Mouse (Mus musculus) lung, postnatal 25 days (tissue): ENCODE data around the gene Mgarp.
"Not testable (repeated sequence)": the region's sequence is repeated elsewhere in the genome, so short reads cannot be mapped to it uniquely, and the experiment has no call there.

Experiments
- DNase-seq: peaks from one replicate; pipeline ENCODE4 v3.0.0; 2022; ENCODE audit warnings: low spot score

Gene Mgarp

DNA sequence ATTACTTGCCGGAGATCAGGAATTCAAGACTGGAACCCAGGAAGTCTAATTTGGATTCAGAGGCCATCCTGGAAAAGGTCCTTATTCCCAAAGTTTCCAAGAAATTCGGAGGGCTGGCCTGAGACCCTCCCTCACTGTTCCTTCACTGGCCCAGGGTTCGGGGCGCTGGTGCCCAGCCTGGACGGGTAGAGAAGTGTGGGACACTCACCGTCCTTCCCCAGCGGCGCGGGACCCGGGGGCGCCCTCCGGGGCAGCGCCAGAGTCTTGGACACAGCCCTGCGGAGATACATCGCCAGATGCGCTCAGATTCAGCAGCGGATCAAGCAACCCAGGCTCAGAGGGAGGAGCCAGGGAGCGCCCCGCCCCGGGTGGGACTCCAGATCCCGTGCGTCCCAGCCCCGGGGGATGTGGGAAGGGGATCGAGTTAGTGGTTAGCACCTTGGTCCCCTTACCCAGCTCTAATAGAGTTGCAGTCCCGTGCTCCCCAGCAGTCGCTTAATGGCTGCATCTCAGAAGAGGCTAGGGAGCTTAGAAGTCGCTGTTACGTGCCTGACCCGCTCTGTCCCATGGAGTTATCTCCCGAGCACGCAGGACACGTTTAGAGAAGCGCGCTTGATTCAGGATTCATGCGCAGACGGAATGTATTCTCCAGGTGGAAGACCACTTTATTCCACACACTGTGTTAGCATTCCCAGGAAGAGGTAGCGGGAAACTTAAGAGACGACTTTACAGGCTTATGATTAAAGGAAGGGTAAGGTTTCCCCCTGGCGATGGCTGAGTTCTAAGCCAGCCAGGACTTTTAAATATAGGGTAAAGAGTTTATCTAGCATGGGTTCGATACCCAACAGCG lies at the start of gene Mgarp:
Gene Mgarp, minus strand, starts transcription at position 520 of the 850 bp plus-strand sequence.
- DNase-seq: peak; percentile 37

- no peak for DNase-seq
Measured at GRCm38 (mm10) chr3:51434871-51435595, 38.5 kb upstream of the Mgarp start.

- not testable (repeated sequence) for DNase-seq
Measured at GRCm38 (mm10) chr3:51434364-51434763, 37.8 kb upstream of the Mgarp start.

DNA sequence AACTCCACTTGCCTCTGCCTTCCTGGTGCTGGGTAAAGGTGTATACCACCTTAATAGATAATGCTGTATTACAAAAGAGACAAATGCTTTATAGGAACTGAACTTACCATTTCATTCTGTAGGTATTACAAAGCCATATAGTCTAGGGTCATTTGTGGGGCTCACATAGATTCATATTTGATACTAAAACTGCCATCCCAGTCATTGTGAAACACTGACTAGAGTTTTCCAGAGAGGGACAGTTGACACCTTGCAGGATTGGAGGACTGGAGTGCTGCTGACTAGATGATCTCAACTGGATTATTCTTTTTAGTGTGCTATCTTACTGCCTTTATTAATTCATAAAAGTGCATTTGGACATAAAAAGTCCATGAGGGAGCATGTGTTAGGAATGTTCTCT lies 28.9 kb upstream of the Mgarp start:
- no peak for DNase-seq

DNA sequence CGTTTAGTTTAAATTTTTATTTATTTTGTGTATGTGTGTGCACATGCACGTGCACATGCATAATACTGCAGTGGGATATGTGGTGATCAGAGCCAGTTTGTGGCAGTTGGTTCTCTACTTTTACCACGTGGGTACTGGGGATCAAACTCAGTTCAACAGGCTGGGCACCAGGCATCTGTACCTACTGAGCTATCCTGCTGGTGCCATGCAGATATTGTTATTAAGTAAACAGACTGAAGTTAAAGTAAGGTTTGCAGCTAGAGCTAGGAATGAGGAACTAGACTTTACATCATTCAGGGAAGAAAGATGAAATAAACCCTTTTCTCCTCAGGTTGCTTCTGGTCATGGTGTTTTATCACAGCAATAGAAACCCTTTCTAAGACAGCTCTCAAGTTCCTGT lies 25.4 kb upstream of the Mgarp start:
- DNase-seq: no peak

- no peak for DNase-seq
Measured at GRCm38 (mm10) chr3:51417966-51418365, 21.4 kb upstream of the Mgarp start.

DNA sequence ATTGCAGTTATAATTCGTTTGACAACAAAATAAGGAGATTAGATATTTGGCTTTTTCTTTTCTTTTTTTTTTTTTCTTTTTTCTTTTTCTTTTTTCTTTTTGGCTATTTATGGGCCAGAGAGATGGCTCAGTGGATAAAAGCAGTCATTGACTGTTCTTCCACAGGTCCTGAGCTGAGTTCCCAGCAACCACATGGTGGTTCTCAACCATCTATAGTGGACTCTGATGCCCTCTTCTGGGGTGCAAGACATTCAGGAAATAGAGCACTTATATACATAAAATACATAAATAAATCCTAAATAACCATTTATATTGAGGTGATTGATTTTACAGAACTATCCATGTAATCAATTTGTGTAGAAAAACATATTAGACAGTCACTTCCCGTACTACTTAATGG lies 20.9 kb upstream of the Mgarp start:
- no peak for DNase-seq

DNA sequence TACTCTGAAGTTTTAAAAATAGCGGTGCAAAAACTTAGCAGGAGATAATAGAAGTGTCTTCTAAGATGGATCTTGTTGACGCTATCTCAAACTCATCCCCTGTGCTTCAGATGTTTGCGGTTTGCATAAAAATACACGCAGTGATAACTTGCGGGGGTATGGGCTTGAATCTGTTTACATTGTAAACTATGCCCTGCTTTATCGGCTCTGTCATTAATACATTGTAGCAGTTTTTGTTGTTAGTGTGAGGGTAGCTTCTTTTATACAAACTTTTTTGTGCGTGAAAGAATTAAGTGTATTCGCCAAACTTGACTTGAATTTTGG lies 20.6 kb upstream of the Mgarp start:
- DNase-seq: no peak

- peak; percentile 16 for DNase-seq
Measured at GRCm38 (mm10) chr3:51416364-51417134, 20.0 kb upstream of the Mgarp start.

DNA sequence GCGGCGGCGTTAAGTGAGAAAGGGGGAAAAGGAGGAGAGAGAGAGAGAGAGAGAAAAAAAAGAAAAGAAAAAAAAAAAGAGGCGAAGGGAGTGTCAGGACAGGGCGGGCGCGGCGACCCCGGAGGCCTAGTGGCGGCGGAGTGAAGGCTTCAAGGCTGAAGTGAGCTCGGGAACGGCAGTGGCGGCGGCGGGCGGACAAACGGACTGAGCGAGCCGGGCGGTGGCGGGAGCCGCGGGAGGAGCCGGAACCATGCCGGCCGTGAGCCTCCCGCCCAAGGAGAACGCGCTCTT lies 19.5 kb upstream of the Mgarp start:
- DNase-seq: no peak

DNA sequence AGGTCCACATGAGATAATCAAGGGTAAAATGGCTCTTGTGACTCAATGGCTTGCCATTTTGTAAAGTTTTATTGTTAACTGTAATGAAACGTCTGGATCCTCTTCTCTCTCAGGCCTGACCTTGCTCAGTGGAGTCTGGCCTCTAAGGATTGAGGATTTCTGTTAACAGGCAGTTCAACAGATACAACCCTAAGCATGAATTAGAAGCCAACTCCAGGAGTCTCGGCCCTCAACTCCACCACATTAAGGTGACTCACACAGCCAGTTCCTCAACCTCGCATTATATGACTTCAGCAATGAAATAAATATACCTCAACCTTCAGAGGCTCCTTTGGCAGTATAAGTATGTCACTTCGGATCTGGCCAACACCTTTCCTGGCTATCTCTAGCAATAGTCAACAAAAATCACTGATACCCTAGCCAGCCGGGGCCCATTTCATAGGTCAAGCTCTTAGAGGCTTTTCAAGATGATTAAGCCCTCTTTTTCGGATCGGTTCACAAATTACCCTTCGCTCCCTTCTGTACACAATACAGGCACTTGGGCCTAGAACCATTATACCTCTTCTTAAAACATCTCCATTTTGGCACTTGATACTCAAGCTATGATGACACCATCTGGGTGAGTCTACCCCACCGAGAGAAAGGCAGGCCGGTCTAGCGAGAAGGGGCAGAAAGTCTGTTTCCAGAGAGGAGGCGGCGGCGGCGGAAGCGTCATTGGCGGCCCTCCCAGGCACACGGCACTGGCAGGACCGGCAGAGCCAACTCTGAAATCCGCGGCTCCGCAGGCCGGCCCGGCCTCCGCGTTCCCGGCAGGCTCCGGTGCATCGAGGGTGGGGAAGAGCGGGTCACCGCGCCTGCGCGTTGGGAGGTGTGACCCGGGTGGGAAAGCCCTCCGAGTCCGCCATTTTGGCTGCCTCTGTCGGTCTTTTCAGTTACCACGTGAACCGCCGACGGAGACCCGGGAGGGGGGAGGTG lies 18.8 kb upstream of the Mgarp start, which contains the start of gene Naa15:
Gene Naa15, plus strand, starts transcription at position 51 of the 975 bp plus-strand sequence.
- peak; percentile 96 for DNase-seq

GRCm38 (mm10) chr3:51413276-51413675 lies 16.7 kb upstream of the Mgarp start:
- no peak for DNase-seq

GRCm38 (mm10) chr3:51412457-51412856 lies 15.9 kb upstream of the Mgarp start:
- DNase-seq: no peak

- peak; percentile 95 for DNase-seq
Measured at GRCm38 (mm10) chr3:51408561-51409183, 12.1 kb upstream of the Mgarp start, which contains the start of gene Ndufc1. Gene Ndufc1, minus strand, starts transcription at chr3:51408988.

- DNase-seq: no peak
Measured at GRCm38 (mm10) chr3:51407870-51408560, 11.5 kb upstream of the Mgarp start.

- no peak for DNase-seq
Measured at GRCm38 (mm10) chr3:51402628-51403027, 6.1 kb upstream of the Mgarp start.

DNA sequence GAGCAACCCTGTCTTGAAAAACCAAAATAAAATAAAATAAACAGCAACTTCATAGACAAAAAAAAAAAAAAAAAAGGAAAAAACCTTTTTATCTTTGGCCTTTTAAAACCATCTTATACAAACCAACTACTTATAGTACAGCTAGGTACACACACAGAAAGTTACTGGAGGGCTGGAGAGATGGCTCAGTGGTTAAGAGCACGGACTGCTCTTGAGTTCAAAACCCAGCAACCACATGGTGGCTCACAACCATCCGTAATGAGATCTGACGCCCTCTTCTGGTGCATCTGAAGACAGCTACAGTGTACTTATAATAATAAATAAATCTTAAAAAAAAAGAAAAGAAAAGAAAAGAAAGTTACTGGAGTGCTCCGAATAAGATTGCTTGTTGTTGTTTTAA lies 5.5 kb upstream of the Mgarp start:
- DNase-seq: not testable (repeated sequence)

GRCm38 (mm10) chr3:51400682-51401081 lies 4.1 kb upstream of the Mgarp start:
- no peak for DNase-seq

GRCm38 (mm10) chr3:51399531-51399930 lies 3.0 kb upstream of the Mgarp start:
- no peak for DNase-seq

DNA sequence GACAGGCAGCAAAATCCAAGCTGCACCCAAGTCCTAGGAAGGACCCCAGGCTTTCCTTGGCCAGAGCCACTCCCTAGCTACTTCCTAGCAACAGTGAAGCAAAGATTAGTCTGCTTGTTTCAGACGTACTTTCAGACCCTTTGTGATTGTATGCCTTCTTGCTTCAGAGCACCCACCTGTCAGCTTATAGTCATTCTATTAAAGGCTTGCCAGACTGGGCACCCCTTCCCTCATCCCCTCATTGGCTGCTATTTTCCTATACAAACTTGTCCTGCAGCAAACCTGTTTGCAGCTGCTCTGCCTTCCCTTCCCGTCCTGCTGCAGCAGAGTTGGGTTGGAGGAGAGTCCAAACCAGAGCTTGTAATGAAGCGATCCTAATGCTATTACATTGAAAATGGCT lies 2.1 kb upstream of the Mgarp start:
- no peak for DNase-seq
